ENCODE assay signal across 8 mouse cellular contexts in the genomic region with DNA sequence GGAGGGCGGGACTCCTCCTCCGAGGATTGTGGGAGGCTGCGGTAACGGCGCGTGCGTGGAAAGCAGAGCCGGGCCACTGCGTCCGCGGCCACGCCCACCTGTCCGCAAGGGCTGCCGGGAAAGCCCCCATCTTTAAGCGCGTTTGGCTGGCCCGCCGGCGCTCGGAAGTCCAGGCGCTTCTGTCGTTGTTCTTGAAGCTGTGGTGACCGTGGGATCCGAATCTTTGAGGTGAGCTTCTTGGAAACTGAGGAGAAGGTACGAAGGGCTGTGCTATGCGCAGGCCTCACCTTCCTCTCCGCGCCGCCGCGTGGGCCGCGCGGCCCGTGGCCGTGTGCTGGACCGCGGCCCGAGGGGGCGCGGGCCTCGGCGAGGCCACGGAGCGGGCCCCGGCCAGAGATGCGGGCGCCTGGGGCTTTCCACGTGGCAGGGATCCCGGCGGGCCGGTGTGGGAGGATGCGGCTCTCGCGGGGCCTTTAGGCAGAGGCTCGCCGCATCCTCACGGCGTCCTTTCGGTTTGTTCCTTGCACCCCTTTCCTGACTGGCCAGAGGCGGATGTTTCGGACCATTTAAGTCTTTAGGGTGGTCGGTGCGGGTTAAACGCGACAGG. TPM values are rescaled to one million over a fixed set of nuclear protein-coding genes. Genes with fewer than 3 reads are reported as not detected.
DNase-seq lines count a peak whose midpoint lies in the region; ATAC-seq lines count a peak whose summit lies in the region.

Ssb (plus strand) TSS at position 78 of the 607 bp plus-strand sequence.

- peak within 1 kb of the TSS; percentile 70 for H3K4me2 ChIP-seq in hindbrain, embryonic 12.5 days (replicated peaks)

- under 1% methylated on average over 66 of the region's 66 CpGs for WGBS in hindbrain, embryonic 12.5 days

- peaks cover 19% of the 10 kb centered on the region for H3K4me1 ChIP-seq in hindbrain, embryonic 12.5 days

- peak; percentile 96 for ATAC-seq in hindbrain, embryonic 12.5 days (ENCODE audit: low FRiP score)

- H3K36me3 ChIP-seq in hindbrain, embryonic 12.5 days = peaks cover 6% of the 10 kb centered on the region; the same call in 1 of the 2 replicates

- no peaks in the 10 kb centered on the region for H3K9me3 ChIP-seq in hindbrain, embryonic 12.5 days (replicated peaks)

- H3K27me3 ChIP-seq in hindbrain, embryonic 12.5 days = no peaks in the 10 kb centered on the region

- DNase-seq in MN1 (ENCODE audit: low spot score) = peak; percentile 96
- DNase-seq in cerebellum, adult 9-10 months = peak; percentile 92
- peak; percentile 86 to 96 for DNase-seq in frontal cortex, adult 2 months (ENCODE audit: extremely low spot score in 1 of 2, low spot score in 1 of 2)
- peak; percentile 88 to 94 for DNase-seq in layer of hippocampus, postnatal 14 days (ENCODE audit: low spot score in 2 of 2)
- peak; percentile 94 for DNase-seq in lung, postnatal 14 days
- DNase-seq in retina, adult 2 months (ENCODE audit: low read depth, low spot score) = peak; percentile 81
- peak; percentile 92 to 95 for DNase-seq in thymus, postnatal 36 days

- H3K27ac ChIP-seq in hindbrain, embryonic 12.5 days = peak within 1 kb of the TSS; percentile 94

- peak within 1 kb of the TSS; percentile 99 for H3K4me3 ChIP-seq in hindbrain, embryonic 12.5 days

- peak within 1 kb of the TSS; percentile 98 for H3K9ac ChIP-seq in hindbrain, embryonic 12.5 days

RNA-seq across cellular contexts. Expression of gene Ssb, which starts in this region (rescaled TPM):
- 113 and 130 TPM in 2 replicates for polyA plus RNA-seq in frontal cortex, adult 2 months (2012; rRNA removed)
- polyA plus RNA-seq in hindbrain, embryonic 12.5 days (2016; fragmentation: Nextera tagmentation; extraction: Ambion mirVana) = 361 and 378 TPM in 2 replicates
- total RNA-seq in layer of hippocampus, postnatal 14 days (2021) = 100 to 1,000 TPM; 129 to 149 TPM

Comparison
In these comparisons a context has a peak if more than half of its experiments do, and no peak if none do; other contexts are left out.
1. Peak in every context shown above with its lines: DNase-seq, ATAC-seq, H3K4me3 ChIP-seq and H3K27ac ChIP-seq.